Mouse (Mus musculus): Measurements from ENCODE around the gene Pik3c2g. TPM values are rescaled to one million over a fixed set of nuclear protein-coding genes. Genes with fewer than 3 reads are reported as not detected.
A peak's percentile ranks its signal among the peaks of the same experiment; 100 is the strongest.

Pik3c2g gene
- polyA plus RNA-seq, 1 experiment = 0.02 TPM

- H3K27ac ChIP-seq (ENCODE audit: insufficient read depth, low read length) = no peak overlapping the region
Observed at GRCm38 (mm10) chr6:139751022-139751421, 164.0 kb downstream of the Pik3c2g start.

GRCm38 (mm10) chr6:139757876-139758275 is 170.9 kb downstream of the Pik3c2g start:
- Histone ChIP-seq H3K27ac (ENCODE audit: insufficient read depth, low read length) (no peak overlapping the region), H3K4me3 (ENCODE audit: insufficient read depth, low read length) (no peak overlapping the region), H3K4me1 (ENCODE audit: control insufficient read depth, insufficient read depth, low read length) (no peaks in the 10 kb centered on the region; the same call in 1 of the 2 replicates)
- no peak for TF ChIP-seq POLR2A (IDR thresholded peaks at IDR 0.05; ENCODE audit: extremely low read depth, insufficient read depth, low read length)
- TF ChIP-seq CTCF (IDR thresholded peaks at IDR 0.05; ENCODE audit: extremely low read depth, insufficient read depth, low read length) = no peak

More at GRCm38 (mm10) chr6:139751022-139751421, 164.0 kb downstream of the Pik3c2g start:
- Histone ChIP-seq H3K4me1 (ENCODE audit: control insufficient read depth, insufficient read depth, low read length) (no peaks in the 10 kb centered on the region; the same call in 1 of the 2 replicates), H3K4me3 (ENCODE audit: insufficient read depth, low read length) (no peak overlapping the region)
- TF ChIP-seq CTCF (IDR thresholded peaks at IDR 0.05; ENCODE audit: extremely low read depth, insufficient read depth, low read length) = no peak
- no peak for TF ChIP-seq POLR2A (IDR thresholded peaks at IDR 0.05; ENCODE audit: extremely low read depth, insufficient read depth, low read length)

GRCm38 (mm10) chr6:139760978-139761377 is 174.0 kb downstream of the Pik3c2g start:
- TF ChIP-seq POLR2A (IDR thresholded peaks at IDR 0.05; ENCODE audit: extremely low read depth, insufficient read depth, low read length) (no peak), CTCF (IDR thresholded peaks at IDR 0.05; ENCODE audit: extremely low read depth, insufficient read depth, low read length) (no peak)
- Histone ChIP-seq H3K4me1 (ENCODE audit: control insufficient read depth, insufficient read depth, low read length) (no peaks in the 10 kb centered on the region; the same call in 1 of the 2 replicates), H3K4me3 (ENCODE audit: insufficient read depth, low read length) (no peak overlapping the region), H3K27ac (ENCODE audit: insufficient read depth, low read length) (no peak overlapping the region)

- H3K4me3 ChIP-seq (ENCODE audit: insufficient read depth, low read length) = no peak overlapping the region
- no peaks in the 10 kb centered on the region for H3K4me1 ChIP-seq (ENCODE audit: control insufficient read depth, insufficient read depth, low read length)
- no peak overlapping the region for H3K27ac ChIP-seq (ENCODE audit: insufficient read depth, low read length)
- TF ChIP-seq POLR2A (IDR thresholded peaks at IDR 0.05; ENCODE audit: extremely low read depth, insufficient read depth, low read length) = no peak
- no peak for TF ChIP-seq CTCF (IDR thresholded peaks at IDR 0.05; ENCODE audit: extremely low read depth, insufficient read depth, low read length)
Observed at GRCm38 (mm10) chr6:139764398-139764797, 177.4 kb downstream of the Pik3c2g start.

- no peaks in the 10 kb centered on the region for H3K4me1 ChIP-seq (ENCODE audit: control insufficient read depth, insufficient read depth, low read length)
- no peak overlapping the region for H3K4me3 ChIP-seq (ENCODE audit: insufficient read depth, low read length)
- TF ChIP-seq CTCF (IDR thresholded peaks at IDR 0.05; ENCODE audit: extremely low read depth, insufficient read depth, low read length) = no peak
- TF ChIP-seq POLR2A (IDR thresholded peaks at IDR 0.05; ENCODE audit: extremely low read depth, insufficient read depth, low read length) = no peak
- H3K27ac ChIP-seq (ENCODE audit: insufficient read depth, low read length) = no peak overlapping the region
Observed at GRCm38 (mm10) chr6:139769744-139770473, 182.9 kb downstream of the Pik3c2g start.

- Histone ChIP-seq H3K4me3 (ENCODE audit: insufficient read depth, low read length) (no peak overlapping the region), H3K4me1 (ENCODE audit: control insufficient read depth, insufficient read depth, low read length) (no peaks in the 10 kb centered on the region), H3K27ac (ENCODE audit: insufficient read depth, low read length) (no peak overlapping the region)
- TF ChIP-seq CTCF (IDR thresholded peaks at IDR 0.05; ENCODE audit: extremely low read depth, insufficient read depth, low read length) (peak; percentile 48), POLR2A (IDR thresholded peaks at IDR 0.05; ENCODE audit: extremely low read depth, insufficient read depth, low read length) (no peak)
Observed at GRCm38 (mm10) chr6:139770535-139770934, 183.5 kb downstream of the Pik3c2g start.

- TF ChIP-seq POLR2A (IDR thresholded peaks at IDR 0.05; ENCODE audit: extremely low read depth, insufficient read depth, low read length) (no peak), CTCF (IDR thresholded peaks at IDR 0.05; ENCODE audit: extremely low read depth, insufficient read depth, low read length) (no peak)
- Histone ChIP-seq H3K27ac (ENCODE audit: insufficient read depth, low read length) (no peak overlapping the region), H3K4me1 (ENCODE audit: control insufficient read depth, insufficient read depth, low read length) (no peaks in the 10 kb centered on the region), H3K4me3 (ENCODE audit: insufficient read depth, low read length) (no peak overlapping the region)
Observed at GRCm38 (mm10) chr6:139777576-139778282, 190.7 kb downstream of the Pik3c2g start.

GRCm38 (mm10) chr6:139780028-139780427 is 193.0 kb downstream of the Pik3c2g start:
- no peaks in the 10 kb centered on the region for H3K4me1 ChIP-seq (ENCODE audit: control insufficient read depth, insufficient read depth, low read length)
- no peak overlapping the region for H3K27ac ChIP-seq (ENCODE audit: insufficient read depth, low read length)
- no peak overlapping the region for H3K4me3 ChIP-seq (ENCODE audit: insufficient read depth, low read length)
- TF ChIP-seq POLR2A (IDR thresholded peaks at IDR 0.05; ENCODE audit: extremely low read depth, insufficient read depth, low read length) (no peak), CTCF (IDR thresholded peaks at IDR 0.05; ENCODE audit: extremely low read depth, insufficient read depth, low read length) (peak; percentile 45)

GRCm38 (mm10) chr6:139789479-139789878 is 202.5 kb downstream of the Pik3c2g start:
- TF ChIP-seq POLR2A (IDR thresholded peaks at IDR 0.05; ENCODE audit: extremely low read depth, insufficient read depth, low read length) (no peak), CTCF (IDR thresholded peaks at IDR 0.05; ENCODE audit: extremely low read depth, insufficient read depth, low read length) (no peak)
- no peak overlapping the region for H3K4me3 ChIP-seq (ENCODE audit: insufficient read depth, low read length)
- H3K4me1 ChIP-seq (ENCODE audit: control insufficient read depth, insufficient read depth, low read length) = no peaks in the 10 kb centered on the region
- H3K27ac ChIP-seq (ENCODE audit: insufficient read depth, low read length) = no peak overlapping the region
